Mouse (Mus musculus) forebrain, embryonic 14.5 days (tissue): ENCODE measurements around the gene Bace2. TPM values are rescaled to one million over a fixed set of nuclear protein-coding genes. Genes with fewer than 3 reads are reported as not detected.
A peak's percentile ranks its signal among the peaks of the same experiment; 100 is the strongest.

ENCODE experiments used
- ATAC-seq: fragments of 200-750 bp; cut with Nextera tagmentation; 2 replicates; pipeline ENCODE4 v1.8.0; 2017; ENCODE audit warnings: mild to moderate bottlenecking, moderate library complexity
- DNase-seq: peaks from one replicate; pipeline ENCODE4 v3.0.0-alpha.2; 2015; ENCODE audit warnings: low spot score
- H3K27ac ChIP-seq: fragments of 300-500 bp; sonication (generic); 2 replicates; pipeline ENCODE4 v1.5.1; 2014; ENCODE audit warnings: low read depth, mild to moderate bottlenecking, control low read depth, low read length, moderate library complexity
- H3K27me3 ChIP-seq: fragments of 300-500 bp; sonication (generic); replicated peaks from 2 replicates; pipeline ENCODE4 v1.6.1; 2014; ENCODE audit warnings: low read length, control low read depth, mixed read lengths; ENCODE audit not compliant: control insufficient read depth, insufficient read depth
- H3K36me3 ChIP-seq: fragments of 300-500 bp; sonication (generic); 2 replicates; pipeline ENCODE4 v1.6.1; 2014; ENCODE audit warnings: low read length, control low read depth; ENCODE audit not compliant: control insufficient read depth, insufficient read depth
- H3K4me1 ChIP-seq: fragments of 300-500 bp; sonication (generic); 2 replicates; pipeline ENCODE4 v1.6.1; 2014; ENCODE audit warnings: antibody characterized with exemption, low read length, control low read depth; ENCODE audit not compliant: control insufficient read depth, insufficient read depth
- H3K4me2 ChIP-seq: fragments of 300-500 bp; sonication (generic); 2 replicates; pipeline ENCODE4 v1.6.1; 2014; ENCODE audit warnings: mild to moderate bottlenecking, control low read depth, low read length
- H3K4me3 ChIP-seq: fragments of 300-500 bp; sonication (generic); 2 replicates; pipeline ENCODE4 v1.5.1; 2014; ENCODE audit warnings: low read depth, low read length, control low read depth
- H3K9ac ChIP-seq: fragments of 300-500 bp; sonication (generic); 2 replicates; pipeline ENCODE4 v1.6.1; 2014; ENCODE audit warnings: mild to moderate bottlenecking, low read length, control low read depth, moderate library complexity
- H3K9me3 ChIP-seq: fragments of 300-500 bp; sonication (generic); replicated peaks from 2 replicates; pipeline ENCODE4 v1.6.1; 2016; ENCODE audit warnings: low read length, control low read depth, mixed read lengths; ENCODE audit not compliant: control insufficient read depth
- WGBS: fragments of 180-500 bp; shearing (Covaris S2); extraction: QIAGEN DNeasy Blood & Tissue Kit; methylation state at CpG from one replicate; pipeline ENCODE4 v1.1.7; 2014; 5-methylcytosine and 5-hydroxymethylcytosine counted together
- polyA plus RNA-seq: library from polyadenylated mRNA; unstranded; fragments of >200 nt; fragmentation: Nextera tagmentation; extraction: Ambion mirVana; gene quantifications from 2 replicates; pipeline ENCODE4 v1.2.1, GENCODE M21; 2014

Bace2 gene
- polyA plus RNA-seq, 1 experiment from 2014 or later: 1.8 TPM

GRCm38 (mm10) chr16:97353013-97353412 is 3.5 kb upstream of the Bace2 start:
- 87% methylated on average over 2 of the region's 2 CpGs for WGBS
- DNase-seq (no peak), ATAC-seq (no peak)

GRCm38 (mm10) chr16:97354632-97355031 is 1.9 kb upstream of the Bace2 start:
- no peaks in the 10 kb centered on the region for H3K9me3 ChIP-seq
- no peak overlapping the region for H3K4me2 ChIP-seq
- DNase-seq (no peak), ATAC-seq (no peak)
- H3K4me1 ChIP-seq: peaks cover 3% of the 10 kb centered on the region
- H3K27me3 ChIP-seq: peaks cover 15% of the 10 kb centered on the region; the same call in 1 of the 2 replicates
- no peaks in the 10 kb centered on the region for H3K36me3 ChIP-seq
- no peak overlapping the region for H3K27ac ChIP-seq
- 74% methylated on average over 2 of the region's 2 CpGs for WGBS
- H3K9ac ChIP-seq: no peak overlapping the region
- no peak overlapping the region for H3K4me3 ChIP-seq

More at GRCm38 (mm10) chr16:97353013-97353412, 3.5 kb upstream of the Bace2 start:
- Histone ChIP-seq H3K4me2 (no peak overlapping the region), H3K4me3 (no peak overlapping the region), H3K9ac (no peak overlapping the region), H3K4me1 (peaks cover 3% of the 10 kb centered on the region), H3K27ac (no peak overlapping the region), H3K36me3 (no peaks in the 10 kb centered on the region), H3K27me3 (peaks cover 11% of the 10 kb centered on the region; the same call in 1 of the 2 replicates), H3K9me3 (no peaks in the 10 kb centered on the region)

DNA sequence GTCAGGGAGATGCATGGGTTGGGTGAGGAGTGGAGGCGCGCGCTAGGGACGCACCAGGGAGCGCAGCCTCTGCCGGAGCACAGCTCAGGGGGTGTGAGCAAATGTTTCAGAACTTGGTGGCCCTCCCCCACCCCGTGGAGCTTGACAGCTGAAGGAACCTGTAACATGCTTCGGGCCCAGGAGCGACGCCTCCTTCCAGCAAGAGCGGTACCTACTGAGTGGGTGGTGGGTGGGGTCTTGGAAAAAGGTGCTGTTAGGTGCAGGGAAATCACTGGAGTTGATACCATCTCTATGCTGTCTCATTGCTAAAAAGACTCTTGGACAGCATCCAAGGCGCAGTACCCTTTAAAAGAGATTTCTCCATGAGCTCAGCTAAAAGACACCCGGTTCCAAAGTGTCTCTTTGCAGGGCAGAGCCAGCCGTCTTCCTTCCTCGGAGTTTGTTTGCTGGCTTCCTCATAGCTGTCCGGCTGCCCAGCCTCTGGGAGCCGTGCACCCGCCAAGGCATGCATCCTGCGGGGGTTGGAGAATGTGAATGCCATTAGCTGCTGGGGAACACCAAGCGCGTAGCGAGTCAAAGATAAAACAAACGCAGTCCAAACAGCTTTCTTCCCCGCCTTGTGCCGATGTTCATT is 763 bp downstream of the Bace2 start:
- WGBS: under 1% methylated on average over 25 of the region's 25 CpGs
- peak overlapping the region; percentile 49 for H3K4me3 ChIP-seq
- peak; percentile 63 for DNase-seq
- H3K27me3 ChIP-seq: peaks cover 15% of the 10 kb centered on the region; the same call in 1 of the 2 replicates
- H3K4me2 ChIP-seq: peak overlapping the region; percentile 99
- H3K9ac ChIP-seq: peak overlapping the region; percentile 65; the same call in 1 of the 2 replicates
- H3K9me3 ChIP-seq: no peaks in the 10 kb centered on the region
- no peak overlapping the region for H3K27ac ChIP-seq
- no peaks in the 10 kb centered on the region for H3K36me3 ChIP-seq
- H3K4me1 ChIP-seq: peaks cover 3% of the 10 kb centered on the region
- peak; percentile 71 for ATAC-seq

DNA sequence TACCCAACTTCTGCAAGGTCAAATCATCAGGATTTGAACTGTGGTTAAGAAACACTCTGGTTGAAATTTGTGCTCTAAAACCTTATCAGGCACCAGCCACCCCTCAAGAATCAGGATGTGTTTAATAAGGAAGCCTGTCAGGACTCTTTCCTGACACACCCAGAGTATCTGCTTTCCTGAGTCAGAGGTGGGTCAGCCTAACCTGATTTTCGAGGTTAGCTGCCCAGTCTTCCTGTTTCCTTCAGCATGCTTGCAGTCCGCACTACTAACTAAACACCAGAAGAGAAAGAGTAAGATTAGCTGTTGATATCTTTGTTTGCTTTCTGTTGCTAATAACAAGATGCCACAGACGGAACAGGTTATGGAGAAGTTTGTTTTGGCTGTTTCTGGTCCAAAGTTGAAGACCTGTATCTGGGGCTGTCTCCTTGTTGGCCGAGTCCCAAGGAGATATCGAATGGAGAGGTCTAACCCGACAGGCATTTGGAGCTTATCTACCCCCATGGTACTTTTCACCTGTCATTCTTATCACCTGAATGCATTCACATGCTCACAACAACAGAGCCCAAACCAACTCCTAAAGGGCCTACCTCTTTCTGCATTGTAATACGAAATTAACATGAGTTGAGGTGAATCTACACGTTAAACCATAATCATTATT is 5.8 kb downstream of the Bace2 start:
- H3K4me2 ChIP-seq: no peak overlapping the region
- no peak overlapping the region for H3K9ac ChIP-seq
- no peak overlapping the region for H3K27ac ChIP-seq
- H3K36me3 ChIP-seq: no peaks in the 10 kb centered on the region
- WGBS: 89% methylated on average over 8 of the region's 8 CpGs
- H3K9me3 ChIP-seq: no peaks in the 10 kb centered on the region
- peaks cover under 1% of the 10 kb centered on the region; the same call in 1 of the 2 replicates for H3K4me1 ChIP-seq
- H3K4me3 ChIP-seq: no peak overlapping the region
- H3K27me3 ChIP-seq: 0 out of 2 replicates have a peak, but pooled peaks cover 4% of the 10 kb centered on the region
- ATAC-seq: no peak
- no peak for DNase-seq

DNA sequence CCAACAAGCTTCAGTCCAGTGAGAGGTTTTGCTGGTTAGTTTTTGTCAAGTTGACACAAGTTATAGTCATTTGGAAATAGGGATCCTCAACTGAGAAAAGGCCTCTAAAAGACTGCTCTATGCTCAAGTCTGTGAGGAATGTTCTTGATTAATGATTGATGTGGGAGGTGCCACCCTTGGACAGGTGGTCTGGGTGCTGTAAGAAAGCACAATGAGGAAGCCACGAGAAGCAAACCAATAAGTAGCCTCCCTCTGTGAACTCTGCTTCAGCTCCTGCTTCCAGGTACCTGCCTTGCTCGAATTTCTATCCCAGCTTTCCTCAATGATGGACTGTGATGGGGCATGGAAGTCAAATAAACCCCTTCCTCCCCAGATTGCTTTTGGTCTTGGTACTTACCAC is 9.6 kb downstream of the Bace2 start:
- Histone ChIP-seq H3K27me3 (no peaks in the 10 kb centered on the region), H3K4me3 (no peak overlapping the region), H3K4me1 (no peaks in the 10 kb centered on the region), H3K27ac (no peak overlapping the region), H3K36me3 (no peaks in the 10 kb centered on the region), H3K9me3 (no peaks in the 10 kb centered on the region), H3K4me2 (no peak overlapping the region), H3K9ac (no peak overlapping the region)
- DNase-seq (no peak), ATAC-seq (no peak)
- 50% methylated on average over 2 of the region's 2 CpGs for WGBS

- Histone ChIP-seq H3K4me2 (no peak overlapping the region), H3K9ac (no peak overlapping the region), H3K4me3 (no peak overlapping the region), H3K9me3 (no peaks in the 10 kb centered on the region), H3K4me1 (no peaks in the 10 kb centered on the region), H3K27me3 (no peaks in the 10 kb centered on the region), H3K27ac (no peak overlapping the region), H3K36me3 (no peaks in the 10 kb centered on the region)
- ATAC-seq (no peak), DNase-seq (no peak)
- WGBS: 77% methylated on average over 4 of the region's 4 CpGs
Observed at GRCm38 (mm10) chr16:97370258-97370657, 13.7 kb downstream of the Bace2 start.

- H3K36me3 ChIP-seq: no peaks in the 10 kb centered on the region
- H3K4me1 ChIP-seq: no peaks in the 10 kb centered on the region
- H3K27ac ChIP-seq: no peak overlapping the region
- no peak overlapping the region for H3K9ac ChIP-seq
- ATAC-seq (no peak), DNase-seq (no peak)
- no peak overlapping the region for H3K4me3 ChIP-seq
- H3K9me3 ChIP-seq: no peaks in the 10 kb centered on the region
- WGBS: 43% methylated on average over 2 of the region's 2 CpGs
- no peak overlapping the region for H3K4me2 ChIP-seq
- no peaks in the 10 kb centered on the region for H3K27me3 ChIP-seq
Observed at GRCm38 (mm10) chr16:97387955-97388354, 31.4 kb downstream of the Bace2 start.

DNA sequence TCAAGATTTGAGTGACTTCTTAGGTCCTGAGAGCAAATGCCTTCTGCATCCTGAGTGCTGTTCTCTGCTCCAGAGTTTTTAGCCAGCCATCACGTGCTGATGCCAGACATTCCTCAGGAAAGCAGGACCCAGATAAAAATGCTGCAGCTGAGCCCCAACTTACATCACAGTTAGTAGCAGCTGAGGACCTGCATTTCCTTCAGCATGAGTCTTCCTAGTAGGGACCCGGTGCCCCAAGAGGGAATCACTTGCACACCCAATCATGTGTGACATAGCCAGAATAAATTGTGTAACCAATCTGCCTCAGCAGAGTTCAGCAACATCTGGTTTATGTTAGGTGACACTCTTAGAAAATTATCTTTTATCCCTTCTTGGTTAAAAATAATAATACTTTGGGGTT is 34.7 kb downstream of the Bace2 start:
- ATAC-seq (no peak), DNase-seq (no peak)
- H3K27me3 ChIP-seq: no peaks in the 10 kb centered on the region
- H3K4me1 ChIP-seq: no peaks in the 10 kb centered on the region
- WGBS: 83% methylated on average over 2 of the region's 2 CpGs
- H3K4me2 ChIP-seq: no peak overlapping the region
- H3K36me3 ChIP-seq: no peaks in the 10 kb centered on the region
- H3K27ac ChIP-seq: no peak overlapping the region
- H3K4me3 ChIP-seq: no peak overlapping the region
- no peak overlapping the region for H3K9ac ChIP-seq
- no peaks in the 10 kb centered on the region for H3K9me3 ChIP-seq

- Histone ChIP-seq H3K4me2 (no peak overlapping the region), H3K27ac (no peak overlapping the region), H3K36me3 (no peaks in the 10 kb centered on the region), H3K9ac (no peak overlapping the region), H3K4me3 (no peak overlapping the region), H3K27me3 (no peaks in the 10 kb centered on the region), H3K4me1 (no peaks in the 10 kb centered on the region), H3K9me3 (no peaks in the 10 kb centered on the region)
- 54% methylated on average over 3 of the region's 3 CpGs for WGBS
- DNase-seq: peak; percentile 4
- no peak for ATAC-seq
Observed at GRCm38 (mm10) chr16:97391701-97392384, 35.3 kb downstream of the Bace2 start.
